Mouse (Mus musculus) cerebellum, adult 2 months (tissue): ENCODE data around the gene Galm.
"Not testable (repeated sequence)": the region's sequence is repeated elsewhere in the genome, so short reads cannot be mapped to it uniquely, and the experiment has no call there.

ENCODE experiments used
- CTCF ChIP-seq: fragments of 200-500 bp; IDR thresholded peaks from 2 replicates; pipeline ENCODE4 v1.5.1; 2011; ENCODE audit warnings: low read depth, mild to moderate bottlenecking, control low read depth, low read length, moderate library complexity, borderline replicate concordance; ENCODE audit not compliant: insufficient read depth
- POLR2A ChIP-seq: fragments of 200-500 bp; IDR thresholded peaks from 2 replicates; pipeline ENCODE4 v1.6.1; 2011; ENCODE audit warnings: low read length, control low read depth, borderline replicate concordance; ENCODE audit not compliant: insufficient read depth

DNA sequence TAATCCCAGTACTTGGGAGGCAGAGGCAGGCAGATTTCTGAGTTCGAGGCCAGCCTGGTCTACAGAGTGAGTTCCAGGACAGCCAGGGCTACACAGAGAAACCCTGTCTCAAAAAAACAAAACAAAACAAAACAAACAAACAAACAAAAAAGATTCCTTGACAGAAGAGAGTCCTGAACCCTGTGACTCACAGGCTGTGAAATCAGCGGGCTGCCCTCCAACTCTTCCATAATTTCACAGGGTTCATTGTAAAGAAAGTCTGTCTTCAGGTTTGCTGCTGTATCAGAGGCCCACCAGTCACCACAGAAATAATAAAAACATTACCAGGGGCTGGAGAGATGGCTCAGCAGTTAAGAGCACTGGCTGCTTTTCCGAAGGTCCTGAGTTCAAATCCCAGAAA lies 51.6 kb downstream of the Galm start:
- not testable (repeated sequence) for TF ChIP-seq CTCF, POLR2A
